Mouse (Mus musculus): ENCODE results near the gene Glb1l3. TPM values are rescaled to one million over a fixed set of nuclear protein-coding genes. Genes with fewer than 3 reads are reported as not detected.
A peak's percentile ranks its signal among the peaks of the same experiment; 100 is the strongest.
"Not testable (repeated sequence)": the region's sequence is repeated elsewhere in the genome, so short reads cannot be mapped to it uniquely, and the experiment has no call there.

The Glb1l3 gene
- polyA plus RNA-seq (2015; fragmentation: Nextera tagmentation; extraction: Ambion mirVana), result not detected in 2 replicates

DNA sequence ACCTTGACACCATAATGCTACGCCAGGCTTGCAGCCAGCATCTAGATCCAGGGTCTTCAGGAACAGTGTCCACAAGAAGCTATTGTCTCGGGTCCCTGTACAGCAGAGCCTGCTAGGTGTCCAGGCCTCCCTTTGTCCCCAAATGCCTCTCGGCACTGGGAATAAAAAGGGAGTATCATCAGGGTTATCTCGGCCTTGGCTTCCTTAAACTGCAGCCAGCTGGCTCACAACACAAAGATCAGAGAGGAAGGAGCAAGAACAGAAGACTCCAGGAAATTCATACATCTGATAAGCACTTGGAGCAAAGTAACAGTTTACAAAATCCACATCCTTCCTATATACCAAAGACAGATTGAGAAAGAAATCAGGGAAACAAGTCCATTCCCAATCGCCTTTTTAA, at the start of gene Glb1l3:
Gene Glb1l3 (minus strand): TSS at position 140 of the 400 bp plus-strand sequence.
- Histone ChIP-seq H3K9ac (ENCODE audit: low read depth, low read length) (no peak within 1 kb of the TSS), H3K9me3 (replicated peaks; ENCODE audit: low read length) (no peaks in the 10 kb centered on the region), H3K36me3 (ENCODE audit: insufficient read depth, low read length) (no peaks in the 10 kb centered on the region), H3K4me3 (replicated peaks; ENCODE audit: low read depth, low read length) (no peak within 1 kb of the TSS), H3K27me3 (ENCODE audit: insufficient read depth, low read length) (no peaks in the 10 kb centered on the region), H3K4me2 (ENCODE audit: low read length) (no peak within 1 kb of the TSS), H3K4me1 (replicated peaks; ENCODE audit: insufficient read depth, low read length) (no peaks in the 10 kb centered on the region), H3K27ac (no peak within 1 kb of the TSS)
- TF ChIP-seq CTCF (IDR thresholded peaks at IDR 0.05; ENCODE audit: low read depth), result no peak
- 60% methylated on average over 5 of the region's 5 CpGs for WGBS
- no peak for ATAC-seq (replicated peaks; ENCODE audit: low FRiP score, low read depth)
- DNase-seq (ENCODE audit: low spot score), result no peak

DNA sequence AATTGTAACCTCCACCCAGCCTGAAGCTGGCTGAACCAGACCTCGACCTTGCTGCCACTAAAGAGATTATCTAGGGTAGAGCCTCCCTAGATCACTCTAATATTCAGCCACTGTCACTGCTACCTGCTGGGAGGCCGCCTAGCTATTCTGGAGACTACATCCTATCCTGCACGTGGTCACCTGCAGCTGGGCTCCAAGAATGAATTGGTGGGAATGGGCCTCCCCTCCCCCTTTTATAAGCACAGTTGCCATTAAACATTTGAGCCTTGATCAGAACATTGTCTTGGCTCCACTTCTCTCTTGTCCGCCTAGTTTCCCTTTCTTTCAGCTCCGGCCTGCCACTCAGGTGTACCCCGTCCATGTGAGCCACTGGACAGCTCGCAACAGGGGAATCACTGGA, 9.2 kb upstream of the Glb1l3 start:
- H3K9ac ChIP-seq (ENCODE audit: low read depth, low read length); H3K36me3 ChIP-seq (ENCODE audit: insufficient read depth, low read length); H3K9me3 ChIP-seq (replicated peaks; ENCODE audit: low read length); H3K4me2 ChIP-seq (ENCODE audit: low read length); H3K4me1 ChIP-seq (replicated peaks; ENCODE audit: insufficient read depth, low read length); H3K27me3 ChIP-seq (ENCODE audit: insufficient read depth, low read length); H3K4me3 ChIP-seq (replicated peaks; ENCODE audit: low read depth, low read length); DNase-seq (ENCODE audit: low spot score); H3K27ac ChIP-seq; ATAC-seq (replicated peaks; ENCODE audit: low FRiP score, low read depth): not testable (repeated sequence)
- WGBS, result 88% methylated on average over 7 of the region's 7 CpGs

GRCm38 (mm10) chr9:26831089-26831488, 29.6 kb downstream of the Glb1l3 start:
- no peak for TF ChIP-seq CTCF (IDR thresholded peaks at IDR 0.05; ENCODE audit: low read depth)
- no peak for ATAC-seq (replicated peaks; ENCODE audit: low FRiP score, low read depth)

GRCm38 (mm10) chr9:26819942-26820341, 40.7 kb downstream of the Glb1l3 start:
- no peak for TF ChIP-seq CTCF (IDR thresholded peaks at IDR 0.05; ENCODE audit: low read depth)
- Histone ChIP-seq H3K4me2 (ENCODE audit: low read length) (no peak overlapping the region), H3K27ac (no peak overlapping the region), H3K36me3 (ENCODE audit: insufficient read depth, low read length) (no peaks in the 10 kb centered on the region), H3K4me1 (replicated peaks; ENCODE audit: insufficient read depth, low read length) (no peaks in the 10 kb centered on the region), H3K27me3 (ENCODE audit: insufficient read depth, low read length) (no peaks in the 10 kb centered on the region), H3K9ac (ENCODE audit: low read depth, low read length) (no peak overlapping the region), H3K4me3 (replicated peaks; ENCODE audit: low read depth, low read length) (no peak overlapping the region), H3K9me3 (replicated peaks; ENCODE audit: low read length) (no peaks in the 10 kb centered on the region)
- DNase-seq (ENCODE audit: low spot score) (no peak), ATAC-seq (replicated peaks; ENCODE audit: low FRiP score, low read depth) (no peak)
- WGBS, result 38% methylated on average over 1 of the region's 1 CpGs

More at GRCm38 (mm10) chr9:26831089-26831488, 29.6 kb downstream of the Glb1l3 start:
- Histone ChIP-seq H3K27me3 (ENCODE audit: insufficient read depth, low read length) (no peaks in the 10 kb centered on the region), H3K36me3 (ENCODE audit: insufficient read depth, low read length) (no peaks in the 10 kb centered on the region), H3K4me3 (replicated peaks; ENCODE audit: low read depth, low read length) (no peak overlapping the region), H3K9ac (ENCODE audit: low read depth, low read length) (no peak overlapping the region), H3K27ac (no peak overlapping the region), H3K4me1 (replicated peaks; ENCODE audit: insufficient read depth, low read length) (no peaks in the 10 kb centered on the region), H3K4me2 (ENCODE audit: low read length) (no peak overlapping the region), H3K9me3 (replicated peaks; ENCODE audit: low read length) (no peaks in the 10 kb centered on the region)
- DNase-seq (ENCODE audit: low spot score), result no peak
- 77% methylated on average over 3 of the region's 3 CpGs for WGBS

DNA sequence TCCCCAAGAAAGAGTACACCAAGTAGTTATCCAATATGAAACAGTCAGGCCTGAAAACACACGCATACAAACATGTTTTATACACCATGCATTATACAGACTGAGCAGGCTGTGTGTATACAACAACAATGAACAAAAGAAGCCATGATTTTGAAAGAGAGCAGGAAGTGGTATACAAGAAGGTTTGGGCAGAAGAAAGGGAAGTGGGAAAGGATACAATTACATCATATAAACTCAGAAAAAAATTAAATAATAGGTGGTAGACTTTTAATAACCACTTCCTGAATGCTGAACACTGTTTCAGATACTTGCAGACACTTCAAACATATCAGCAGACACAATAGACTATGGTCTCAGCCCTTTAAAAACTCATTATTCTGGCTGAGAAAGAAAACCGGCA, 52.0 kb downstream of the Glb1l3 start:
- Histone ChIP-seq H3K4me2 (ENCODE audit: low read length) (no peak overlapping the region), H3K9ac (ENCODE audit: low read depth, low read length) (no peak overlapping the region), H3K27me3 (ENCODE audit: insufficient read depth, low read length) (no peaks in the 10 kb centered on the region), H3K4me3 (replicated peaks; ENCODE audit: low read depth, low read length) (no peak overlapping the region), H3K27ac (no peak overlapping the region), H3K9me3 (replicated peaks; ENCODE audit: low read length) (no peaks in the 10 kb centered on the region), H3K4me1 (replicated peaks; ENCODE audit: insufficient read depth, low read length) (no peaks in the 10 kb centered on the region), H3K36me3 (ENCODE audit: insufficient read depth, low read length) (no peaks in the 10 kb centered on the region)
- DNase-seq (ENCODE audit: low spot score), result no peak
- no peak for TF ChIP-seq CTCF (IDR thresholded peaks at IDR 0.05; ENCODE audit: low read depth)
- no peak for ATAC-seq (replicated peaks; ENCODE audit: low FRiP score, low read depth)
- 74% methylated on average over 2 of the region's 2 CpGs for WGBS

DNA sequence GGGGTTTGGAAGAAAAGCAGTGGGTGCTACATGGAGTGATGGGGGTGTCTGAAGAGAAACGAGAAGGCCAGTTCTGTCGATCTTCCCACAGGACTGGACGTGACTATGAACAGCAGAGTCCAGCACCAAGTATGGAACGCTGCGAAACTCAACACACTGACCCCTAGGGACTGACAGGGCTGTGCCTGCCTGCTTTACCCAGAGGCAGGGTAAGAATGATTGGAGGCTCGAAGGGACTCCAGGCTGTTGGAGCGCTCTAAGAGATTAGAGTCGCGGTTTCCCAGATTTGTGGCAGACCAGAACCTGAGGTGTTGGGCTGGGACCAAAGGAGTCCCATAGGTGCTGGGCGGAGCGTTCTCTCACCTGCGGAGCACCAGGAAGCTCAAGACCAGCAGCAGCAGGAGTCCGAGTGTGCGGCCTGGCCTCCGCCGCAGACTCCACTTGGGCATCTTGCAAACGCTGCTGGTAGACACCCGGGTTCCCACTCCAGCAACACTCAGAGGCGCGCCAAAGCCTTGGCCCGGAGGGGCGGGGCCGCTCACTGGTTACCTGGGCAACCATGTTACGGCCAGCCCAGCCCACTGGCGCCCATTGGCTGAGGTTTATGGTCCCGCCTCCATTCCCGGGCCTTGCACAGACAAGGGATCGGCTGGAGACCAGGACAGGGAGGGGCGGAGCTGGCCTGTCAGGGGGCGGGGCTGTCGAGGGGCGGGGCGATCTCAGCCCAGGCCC, 54.6 kb downstream of the Glb1l3 start, which contains the start of gene Glb1l2:
Gene Glb1l2 (minus strand): TSS at position 534 of the 732 bp plus-strand sequence.
- H3K36me3 ChIP-seq (ENCODE audit: insufficient read depth, low read length), result no peaks in the 10 kb centered on the region
- H3K4me2 ChIP-seq (ENCODE audit: low read length), result peak within 1 kb of the TSS; percentile 82
- DNase-seq (ENCODE audit: low spot score) (peak; percentile 96), ATAC-seq (replicated peaks; ENCODE audit: low FRiP score, low read depth) (peak; percentile 100)
- 3% methylated on average over 33 of the region's 33 CpGs for WGBS
- H3K27ac ChIP-seq, result peak within 1 kb of the TSS; percentile 73
- H3K4me1 ChIP-seq (replicated peaks; ENCODE audit: insufficient read depth, low read length), result no peaks in the 10 kb centered on the region
- H3K4me3 ChIP-seq (replicated peaks; ENCODE audit: low read depth, low read length), result peak within 1 kb of the TSS; percentile 51
- peak within 1 kb of the TSS; percentile 49; the same call in 1 of the 2 replicates for H3K9ac ChIP-seq (ENCODE audit: low read depth, low read length)
- TF ChIP-seq CTCF (IDR thresholded peaks at IDR 0.05; ENCODE audit: low read depth), result peak; percentile 48; the same call in 1 of the 2 replicates
- no peaks in the 10 kb centered on the region for H3K27me3 ChIP-seq (ENCODE audit: insufficient read depth, low read length)
- H3K9me3 ChIP-seq (replicated peaks; ENCODE audit: low read length), result no peaks in the 10 kb centered on the region
